Mouse (Mus musculus): Measurements from ENCODE around the gene Spint3.
"Not testable (repeated sequence)": the region's sequence is repeated elsewhere in the genome, so short reads cannot be mapped to it uniquely, and the experiment has no call there.

Spint3 gene

GRCm38 (mm10) chr2:164573359-164573758, at the start of gene Spint3:
Gene Spint3, minus strand, starts transcription at chr2:164573459.
- not testable (repeated sequence) for DNase-seq (ENCODE audit: low read depth, low spot score)

DNA sequence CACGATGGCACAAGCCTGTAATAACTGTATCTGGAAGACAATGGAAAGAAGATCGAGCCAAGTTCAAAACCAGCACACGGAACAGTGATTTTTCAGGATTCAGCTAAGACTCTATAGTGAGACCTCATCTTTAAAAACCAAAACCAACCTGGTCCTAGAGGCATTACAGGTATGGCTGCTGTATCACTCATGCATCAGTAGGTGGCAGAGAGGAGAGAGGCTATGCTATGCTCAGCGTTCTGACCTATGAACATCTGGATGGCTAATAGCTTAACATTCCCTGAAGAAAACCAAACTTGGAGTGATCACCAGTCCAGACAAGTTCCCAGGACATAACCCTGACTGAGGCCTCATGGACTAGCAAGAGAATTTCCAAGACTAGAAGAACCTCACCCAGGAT, 48.5 kb upstream of the Spint3 start:
- no peak for DNase-seq (ENCODE audit: low read depth, low spot score)

GRCm38 (mm10) chr2:164619050-164619449, 45.8 kb upstream of the Spint3 start:
- DNase-seq (ENCODE audit: low read depth, low spot score) = no peak

DNA sequence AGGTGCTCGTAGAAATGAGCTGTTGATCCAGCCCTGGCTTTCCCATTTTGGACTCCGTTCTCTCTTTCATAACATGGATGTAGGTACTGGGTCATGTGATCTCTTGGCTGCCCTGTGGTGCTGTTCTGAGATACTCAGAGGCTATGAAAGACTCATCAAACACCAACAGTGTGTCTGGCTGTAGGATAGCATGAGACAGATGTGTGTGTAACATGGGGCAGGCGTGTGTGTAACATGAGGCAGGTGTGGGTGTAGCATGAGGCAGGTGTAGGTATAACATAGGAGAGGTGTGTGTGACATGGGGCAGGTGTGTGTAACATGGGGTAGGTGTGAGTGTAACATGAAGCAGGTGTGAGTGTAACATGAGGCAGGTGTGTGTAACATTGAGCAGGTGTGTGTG, 42.1 kb upstream of the Spint3 start:
- no peak for DNase-seq (ENCODE audit: low read depth, low spot score)

GRCm38 (mm10) chr2:164613471-164613870, 40.2 kb upstream of the Spint3 start, which contains the start of the genes Wfdc6b and Wfdc8:
Gene Wfdc6b, plus strand, starts transcription at chr2:164613522.
Gene Wfdc8, minus strand, starts transcription at chr2:164613626.
- not testable (repeated sequence) for DNase-seq (ENCODE audit: low read depth, low spot score)

DNA sequence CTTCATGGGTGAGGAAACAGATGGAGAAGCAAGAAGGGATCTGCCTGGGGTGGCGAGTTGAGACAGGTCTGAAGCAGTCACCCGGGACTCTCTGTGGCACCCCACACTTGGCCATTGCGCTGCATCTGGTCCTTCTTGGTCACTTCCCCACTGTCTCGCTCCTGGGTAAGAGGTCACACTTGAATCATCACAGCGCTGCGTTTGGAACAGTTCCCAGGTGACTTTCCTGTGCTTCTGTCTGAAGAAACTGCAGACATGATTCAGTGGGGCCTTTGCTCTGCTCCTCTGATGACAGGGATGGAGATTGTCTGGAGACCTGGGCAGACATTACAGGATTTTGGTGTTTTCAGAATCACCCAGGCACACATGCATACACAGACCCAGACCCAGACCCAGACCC, 35.5 kb upstream of the Spint3 start:
- no peak for DNase-seq (ENCODE audit: low read depth, low spot score)

DNA sequence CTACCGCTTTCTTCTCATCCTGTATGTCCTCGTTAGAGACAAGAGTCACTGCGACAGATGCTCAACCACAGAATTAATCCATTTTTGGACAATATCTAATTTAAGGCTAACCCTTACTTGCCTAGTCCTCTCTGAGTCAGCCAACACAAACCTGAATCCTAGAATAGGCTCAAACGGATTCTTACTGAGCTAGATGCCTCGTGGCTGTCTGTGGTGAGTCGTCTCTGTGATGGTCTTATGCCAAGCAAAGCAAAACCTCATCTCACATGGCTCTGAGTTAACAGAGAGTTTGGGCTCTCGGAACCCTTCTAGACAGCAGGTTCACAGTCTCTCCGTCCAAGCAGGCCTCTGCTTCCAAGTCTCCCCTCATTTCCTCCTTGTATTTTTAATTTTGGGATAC, 31.2 kb upstream of the Spint3 start:
- no peak for DNase-seq (ENCODE audit: low read depth, low spot score)

- DNase-seq (ENCODE audit: low read depth, low spot score) = no peak
Measured at GRCm38 (mm10) chr2:164603482-164603881, 30.2 kb upstream of the Spint3 start.

DNA sequence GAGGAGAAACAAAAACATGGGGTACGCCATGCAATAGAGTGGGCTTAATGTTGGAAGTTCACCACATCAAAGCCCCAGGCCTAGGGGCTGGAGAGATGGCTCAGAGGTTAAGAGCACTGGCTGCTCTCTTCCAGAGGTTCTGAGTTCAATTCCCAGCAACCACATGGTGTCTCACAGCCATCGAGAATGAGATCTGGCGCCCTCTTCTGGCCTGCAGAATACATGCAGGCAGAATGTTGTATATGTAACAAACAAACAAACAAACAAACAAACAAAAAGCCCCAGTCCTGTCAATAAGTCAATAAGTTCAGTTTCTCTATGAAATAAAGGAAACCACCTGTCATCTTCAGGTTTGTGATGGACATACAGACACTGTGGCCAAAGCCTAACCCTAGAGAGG, 26.9 kb upstream of the Spint3 start:
- no peak for DNase-seq (ENCODE audit: low read depth, low spot score)

DNA sequence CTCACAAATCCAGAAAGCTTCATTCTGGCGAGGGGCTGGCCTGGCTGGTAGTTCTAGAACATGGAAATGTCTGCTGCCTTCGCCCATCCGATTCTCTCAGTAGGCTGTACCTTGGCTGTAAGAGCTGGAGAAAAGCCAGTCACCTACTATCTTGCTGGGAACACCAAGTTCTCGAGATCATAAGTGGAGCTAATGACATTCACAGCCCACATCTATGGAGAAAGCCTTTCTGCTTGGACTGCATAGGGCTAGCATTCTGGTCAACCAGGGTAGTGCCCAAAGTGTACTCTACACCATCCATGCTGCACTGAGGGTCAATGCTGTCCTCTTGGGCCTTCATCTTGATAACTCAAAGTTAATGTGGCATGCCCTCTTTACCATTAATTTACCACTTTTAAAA, 20.2 kb upstream of the Spint3 start, which contains the start of gene Eppin:
Gene Eppin, minus strand, starts transcription at position 101 of the 400 bp plus-strand sequence.
- no peak for DNase-seq (ENCODE audit: low read depth, low spot score)

GRCm38 (mm10) chr2:164592014-164592413, 18.8 kb upstream of the Spint3 start:
- peak; percentile 17 for DNase-seq (ENCODE audit: low read depth, low spot score)

GRCm38 (mm10) chr2:164585025-164585725, 11.9 kb upstream of the Spint3 start, which contains the start of gene Wfdc6a:
Gene Wfdc6a, minus strand, starts transcription at chr2:164585447.
- not testable (repeated sequence) for DNase-seq (ENCODE audit: low read depth, low spot score)

GRCm38 (mm10) chr2:164567460-164567859, 5.8 kb downstream of the Spint3 start:
- DNase-seq (ENCODE audit: low read depth, low spot score) = no peak

DNA sequence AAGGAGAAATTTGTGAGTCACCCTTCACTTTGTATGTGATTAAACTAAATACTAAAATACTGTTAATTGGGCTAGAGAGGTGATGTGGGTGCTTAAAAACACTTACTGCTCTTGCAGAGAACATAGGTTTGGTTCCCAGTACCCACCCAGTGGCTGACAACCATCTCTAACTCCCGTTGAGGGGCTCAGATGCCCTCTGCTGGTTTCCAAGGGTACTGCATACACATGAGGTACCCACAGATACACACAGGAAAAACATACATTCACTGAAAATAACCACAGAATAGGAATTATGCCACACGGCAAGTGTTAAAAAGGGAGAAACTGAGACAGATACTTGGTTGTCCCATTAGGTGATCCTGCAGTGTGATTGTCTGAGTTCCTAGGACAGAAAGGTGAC, 6.3 kb downstream of the Spint3 start:
- DNase-seq (ENCODE audit: low read depth, low spot score) = no peak

- DNase-seq (ENCODE audit: low read depth, low spot score) = no peak
Measured at GRCm38 (mm10) chr2:164564346-164564745, 8.9 kb downstream of the Spint3 start.

DNA sequence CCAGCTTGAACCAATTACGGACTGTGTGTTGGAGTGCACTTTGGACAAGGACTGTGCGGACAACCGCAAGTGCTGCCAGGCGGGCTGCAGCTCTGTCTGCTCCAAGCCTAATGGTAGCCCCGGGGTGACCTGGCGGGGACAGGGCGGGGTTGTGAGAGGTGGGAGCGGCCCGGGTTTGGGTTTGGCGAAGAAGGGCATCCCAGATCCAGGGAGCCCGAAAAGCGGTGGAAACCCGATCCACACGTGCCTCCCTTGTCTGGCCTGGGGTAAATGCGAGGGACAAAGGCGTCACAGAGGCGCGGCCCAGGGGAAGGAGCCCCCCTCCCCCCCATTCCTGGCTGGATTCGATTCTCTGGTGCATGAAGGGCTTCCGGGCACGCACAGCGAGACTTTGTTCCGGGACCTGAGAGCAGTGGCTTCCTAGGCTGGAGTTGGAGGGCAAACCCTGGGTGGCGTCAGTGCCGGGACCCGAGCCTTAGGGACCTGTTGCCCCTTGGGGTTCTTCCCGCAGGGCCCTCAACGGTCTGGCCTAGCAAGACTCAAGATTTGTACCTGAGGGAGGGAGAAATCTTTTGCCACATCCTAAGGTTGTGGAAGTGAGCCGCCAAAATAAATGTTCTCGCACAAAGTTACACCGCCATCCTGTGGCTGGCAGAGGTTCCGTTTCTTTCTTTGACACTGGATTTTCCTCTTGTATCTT, 9.8 kb downstream of the Spint3 start:
- no peak for DNase-seq (ENCODE audit: low read depth, low spot score)

DNA sequence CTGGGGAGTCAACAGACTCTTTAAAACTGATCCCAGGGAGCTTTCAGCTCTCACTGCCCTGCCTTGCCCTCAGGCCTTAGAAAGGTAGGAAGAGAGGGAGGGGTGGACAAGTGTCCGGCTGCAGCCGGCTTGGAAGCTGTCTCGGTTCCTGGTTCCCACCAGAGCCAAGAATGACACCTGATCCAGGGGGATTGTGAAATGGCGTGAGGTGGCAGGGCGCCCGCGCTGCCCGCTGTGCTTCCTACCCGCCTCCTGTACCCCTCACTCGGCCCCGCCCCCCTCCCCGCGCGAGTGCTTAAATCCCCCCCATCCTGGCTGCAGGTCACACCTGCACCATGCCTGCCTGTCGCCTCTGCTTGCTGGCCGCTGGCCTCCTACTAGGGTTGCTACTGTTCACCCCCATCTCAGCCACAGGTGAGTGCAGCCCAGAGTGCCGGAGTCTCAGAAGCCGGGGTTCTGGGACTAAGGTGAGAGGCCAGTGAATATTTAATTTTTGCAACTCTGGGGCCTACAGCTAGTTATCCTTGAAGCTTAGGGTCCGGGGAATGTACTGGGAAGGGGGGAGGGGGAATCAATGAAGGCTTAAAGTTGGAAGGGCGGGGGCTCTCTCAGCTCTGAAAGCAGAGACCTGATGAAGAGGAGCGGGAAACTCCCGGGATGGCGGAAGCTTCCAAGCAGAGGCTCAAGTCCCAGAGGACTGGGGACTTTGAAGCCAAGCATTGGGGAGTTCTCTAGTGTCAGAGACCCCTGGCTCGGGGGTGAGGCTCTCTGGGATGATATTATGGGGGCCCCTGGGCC, 10.7 kb downstream of the Spint3 start, which contains the start of gene Wfdc2:
Gene Wfdc2, plus strand, starts transcription at position 23 of the 798 bp plus-strand sequence.
- DNase-seq (ENCODE audit: low read depth, low spot score) = no peak

- DNase-seq (ENCODE audit: low read depth, low spot score) = no peak
Measured at GRCm38 (mm10) chr2:164560106-164560505, 13.2 kb downstream of the Spint3 start.

DNA sequence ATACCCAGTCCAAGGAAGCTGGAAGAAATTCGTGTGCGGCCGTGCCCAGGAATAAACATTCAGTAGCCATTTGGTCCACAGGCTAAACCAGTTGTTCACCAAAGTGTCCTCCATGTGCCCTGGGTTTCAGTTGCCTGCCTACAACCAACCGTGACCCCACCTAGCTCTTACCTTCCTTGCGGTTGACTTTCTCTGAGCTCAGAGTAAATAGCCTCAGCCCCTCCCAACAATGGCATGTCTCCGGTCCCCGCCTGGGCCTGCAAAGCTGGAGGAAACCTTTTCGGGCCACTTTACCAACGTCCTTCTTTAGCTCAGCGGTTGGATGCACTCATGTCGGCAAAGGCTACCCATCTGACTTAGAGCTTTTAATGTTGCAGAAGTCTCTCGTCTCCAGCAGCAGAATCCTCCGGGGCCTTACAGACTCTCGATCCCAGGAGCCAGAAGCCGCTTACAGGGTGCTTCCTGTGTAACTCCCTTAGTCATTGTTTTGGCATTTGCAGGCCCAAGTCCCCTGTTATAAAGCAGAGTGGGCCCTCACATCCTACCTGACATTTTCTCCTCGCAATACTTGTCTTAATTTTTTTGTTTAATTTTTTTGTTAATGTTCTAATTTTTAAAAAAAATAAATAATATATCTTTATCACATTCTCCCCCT, 14.1 kb downstream of the Spint3 start:
- DNase-seq (ENCODE audit: low read depth, low spot score) = no peak

DNA sequence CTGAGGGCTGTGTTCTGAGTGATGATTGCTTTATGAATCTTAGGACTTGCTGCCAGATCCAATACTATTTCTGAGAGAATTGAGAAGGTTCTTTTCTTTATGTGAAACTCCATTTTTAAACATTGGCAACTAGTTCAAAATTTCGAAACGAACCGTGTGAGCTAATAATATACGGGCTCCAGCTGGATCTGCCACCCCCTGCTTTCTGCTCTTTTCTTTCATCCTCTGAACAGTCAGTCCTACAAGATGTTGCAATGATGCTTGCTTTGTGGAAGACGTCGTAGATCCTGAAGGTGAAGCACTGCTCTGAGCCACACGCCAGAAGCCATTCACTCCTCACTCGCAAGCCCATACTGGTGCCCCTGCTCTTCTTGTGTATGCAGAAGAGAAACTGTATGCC, 14.8 kb downstream of the Spint3 start:
- DNase-seq (ENCODE audit: low read depth, low spot score) = no peak

GRCm38 (mm10) chr2:164551502-164551901, 21.8 kb downstream of the Spint3 start:
- no peak for DNase-seq (ENCODE audit: low read depth, low spot score)

DNA sequence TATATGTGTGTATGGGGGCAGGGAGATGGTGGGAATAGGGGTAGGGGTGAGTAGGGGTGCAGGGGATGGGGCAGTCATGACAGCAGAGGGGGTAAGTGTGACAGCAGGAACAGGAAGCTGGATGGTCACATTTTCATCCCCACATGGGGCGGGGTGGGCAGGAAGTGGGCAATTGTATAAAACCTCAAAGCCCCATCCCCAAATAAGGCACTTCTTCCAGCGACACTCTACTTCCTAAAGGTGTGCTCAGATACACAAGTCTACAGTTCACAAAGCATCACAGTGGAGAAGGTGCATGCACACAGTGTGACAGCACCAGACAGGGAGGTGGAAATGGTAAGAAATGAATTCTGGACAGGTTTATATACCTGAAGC, 22.4 kb downstream of the Spint3 start:
- no peak for DNase-seq (ENCODE audit: low read depth, low spot score)
